Mouse (Mus musculus) heart, postnatal 0 days (tissue): Measurements from ENCODE around the gene Vps72.

Source experiments
- CTCF ChIP-seq: IDR thresholded peaks from 2 replicates; pipeline ENCODE4 v1.5.1; 2016; ENCODE audit warnings: antibody characterized with exemption, control low read depth, low read depth
- EP300 ChIP-seq: IDR thresholded peaks from 2 replicates; pipeline ENCODE4 v1.6.1; 2016; ENCODE audit warnings: antibody characterized with exemption, low read depth

DNA sequence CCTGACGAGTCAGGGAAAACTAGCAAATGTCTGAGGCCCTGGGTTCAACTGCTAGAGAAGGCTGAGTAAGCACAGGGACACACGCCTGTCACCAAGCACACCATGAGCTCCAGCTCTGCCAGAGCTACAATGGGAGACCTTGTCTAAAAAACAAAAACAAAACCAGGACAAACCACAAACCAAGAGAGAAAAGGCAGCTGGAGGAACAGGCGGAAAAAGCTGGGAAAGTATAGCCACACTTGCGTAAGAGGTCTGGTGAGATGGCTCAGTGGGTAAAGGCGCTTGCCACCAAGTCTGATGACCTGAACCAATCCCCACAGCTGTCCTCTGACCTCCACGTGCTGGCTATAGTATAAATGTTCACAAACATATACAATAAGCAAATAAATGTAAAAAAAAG is 44.7 kb upstream of the Vps72 start:
- TF ChIP-seq CTCF (no peak), EP300 (no peak)
